Mouse (Mus musculus): ENCODE results near the gene 2200002J24Rik.
A peak's percentile ranks its signal among the peaks of the same experiment; 100 is the strongest.
"Not testable (repeated sequence)": the region's sequence is repeated elsewhere in the genome, so short reads cannot be mapped to it uniquely, and the experiment has no call there.

2200002J24Rik gene

DNA sequence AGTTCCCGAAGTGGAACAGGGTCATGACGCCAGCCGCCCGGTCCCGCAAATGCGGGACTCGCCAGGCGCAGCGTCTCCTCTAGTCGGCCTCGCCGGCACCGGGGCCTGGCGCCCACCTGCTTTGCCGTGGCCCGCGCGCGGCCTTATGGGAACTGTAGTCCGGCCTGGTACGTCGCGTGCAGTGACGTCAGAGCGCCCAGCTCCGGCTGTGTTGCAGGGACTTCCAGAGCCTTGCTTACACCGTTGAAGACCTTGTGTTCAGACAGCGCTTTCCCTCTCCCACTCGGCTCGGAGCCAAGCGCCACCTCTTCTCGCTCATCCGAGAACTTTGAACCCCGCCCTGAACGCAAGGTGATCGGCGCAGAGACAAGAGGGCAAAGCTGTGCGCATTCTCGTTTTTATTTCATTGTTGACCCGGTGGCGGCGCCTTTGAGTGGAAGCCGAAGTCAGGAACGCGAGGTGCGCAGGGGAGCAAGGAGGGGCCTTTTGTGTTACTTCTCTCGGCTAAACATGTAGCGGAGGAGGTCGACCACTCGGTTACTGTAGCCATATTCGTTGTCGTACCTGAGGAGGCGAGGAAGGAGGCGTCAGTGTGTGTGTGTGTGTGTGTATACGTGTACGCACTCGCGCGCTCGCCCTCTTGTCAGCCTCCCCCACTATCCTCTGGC, 30.8 kb downstream of the 2200002J24Rik start, which contains the start of gene Tmem147:
Gene Tmem147 (minus strand): TSS at position 145 of the 668 bp plus-strand sequence.
- peak; percentile 92 for DNase-seq

GRCm38 (mm10) chr7:30730064-30730722, 31.5 kb downstream of the 2200002J24Rik start:
- DNase-seq = not testable (repeated sequence)

DNA sequence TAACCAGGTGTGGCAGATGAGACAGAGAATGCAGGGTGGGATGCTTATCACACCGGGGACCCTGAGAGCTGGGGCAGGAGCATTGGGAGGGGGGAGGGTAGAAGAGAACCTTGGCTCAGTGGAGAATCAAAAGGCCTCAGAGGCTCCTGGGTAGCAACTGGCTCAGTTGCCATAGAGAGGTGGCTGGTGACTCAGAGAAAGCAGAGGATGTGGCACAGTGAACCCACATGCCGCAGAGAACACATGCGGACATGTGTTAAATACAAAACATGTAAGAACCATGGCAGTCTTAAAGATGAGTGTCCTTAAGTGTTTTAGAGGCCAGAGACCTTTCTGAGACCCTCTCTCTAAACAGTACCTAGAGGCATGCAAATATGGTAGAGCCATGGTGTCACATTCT, 37.5 kb downstream of the 2200002J24Rik start:
- no peak for DNase-seq

DNA sequence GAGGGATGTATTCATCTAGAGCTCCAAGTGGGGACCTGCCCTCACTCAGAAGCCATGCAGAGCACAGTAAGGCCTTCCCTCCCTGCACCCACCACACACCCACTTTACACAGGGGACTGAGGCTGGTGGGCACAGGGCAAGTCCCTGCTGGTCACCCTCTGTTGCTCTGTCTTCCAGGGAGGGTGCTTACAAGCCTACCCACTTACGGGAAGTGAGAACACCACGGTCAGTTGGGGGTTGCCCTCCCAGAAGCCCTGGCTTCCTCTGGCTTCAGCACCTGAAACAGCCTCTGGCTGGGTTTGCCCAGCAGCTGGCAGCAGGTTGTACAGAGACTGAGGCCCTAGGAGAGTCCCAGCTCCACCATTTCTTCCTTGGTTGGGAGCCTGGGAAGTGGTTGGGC, 43.8 kb downstream of the 2200002J24Rik start:
- DNase-seq = not testable (repeated sequence)

DNA sequence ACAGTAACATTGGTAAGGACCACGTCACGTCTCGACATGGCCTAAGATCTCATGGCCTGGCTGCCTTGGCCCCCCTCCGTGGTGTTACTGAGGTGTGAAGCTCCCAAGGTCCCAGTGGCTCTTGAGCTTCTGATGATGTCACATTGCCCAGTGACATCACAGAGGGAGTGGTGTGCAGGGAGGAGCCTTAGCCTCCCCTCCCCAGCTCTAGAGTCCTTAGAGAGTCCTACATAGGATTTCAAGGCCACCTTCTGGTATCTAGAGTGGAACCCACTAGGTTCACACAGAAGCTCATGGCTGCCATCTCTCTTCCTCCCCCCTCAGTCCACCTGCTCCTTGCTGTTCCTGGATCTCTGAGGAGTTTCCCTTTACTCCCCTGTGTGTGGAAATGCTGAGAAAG, 44.9 kb downstream of the 2200002J24Rik start, which contains the start of gene Gapdhs:
Gene Gapdhs (minus strand): TSS at position 65 of the 400 bp plus-strand sequence.
- not testable (repeated sequence) for DNase-seq

DNA sequence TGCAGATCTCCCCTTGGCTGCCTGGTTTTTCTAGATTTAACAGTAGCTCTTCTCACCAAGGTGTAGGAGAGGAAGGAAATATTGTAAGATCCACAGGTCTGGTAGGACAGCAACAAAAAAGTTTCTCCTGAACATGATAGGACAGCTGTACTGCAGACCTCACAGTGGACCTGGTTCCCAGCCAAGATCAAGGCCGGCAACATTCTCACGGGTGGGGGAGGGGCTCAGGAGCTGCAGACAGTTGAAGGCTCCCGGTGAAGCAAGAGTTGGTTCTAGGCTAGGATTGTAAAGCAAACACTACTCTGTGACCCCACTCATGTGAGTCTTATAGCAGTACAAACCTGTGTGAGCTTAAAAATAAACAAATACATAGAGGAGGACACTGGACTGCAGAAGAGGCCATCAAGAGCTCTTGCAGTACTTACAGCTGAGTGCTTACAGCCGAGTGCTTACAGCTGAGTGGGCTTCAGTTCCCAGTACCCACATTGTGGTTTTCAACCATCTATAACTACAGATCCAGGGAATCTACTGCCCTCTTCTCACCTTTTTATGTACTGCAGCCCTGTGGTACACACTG, 45.4 kb downstream of the 2200002J24Rik start:
- DNase-seq = no peak

DNA sequence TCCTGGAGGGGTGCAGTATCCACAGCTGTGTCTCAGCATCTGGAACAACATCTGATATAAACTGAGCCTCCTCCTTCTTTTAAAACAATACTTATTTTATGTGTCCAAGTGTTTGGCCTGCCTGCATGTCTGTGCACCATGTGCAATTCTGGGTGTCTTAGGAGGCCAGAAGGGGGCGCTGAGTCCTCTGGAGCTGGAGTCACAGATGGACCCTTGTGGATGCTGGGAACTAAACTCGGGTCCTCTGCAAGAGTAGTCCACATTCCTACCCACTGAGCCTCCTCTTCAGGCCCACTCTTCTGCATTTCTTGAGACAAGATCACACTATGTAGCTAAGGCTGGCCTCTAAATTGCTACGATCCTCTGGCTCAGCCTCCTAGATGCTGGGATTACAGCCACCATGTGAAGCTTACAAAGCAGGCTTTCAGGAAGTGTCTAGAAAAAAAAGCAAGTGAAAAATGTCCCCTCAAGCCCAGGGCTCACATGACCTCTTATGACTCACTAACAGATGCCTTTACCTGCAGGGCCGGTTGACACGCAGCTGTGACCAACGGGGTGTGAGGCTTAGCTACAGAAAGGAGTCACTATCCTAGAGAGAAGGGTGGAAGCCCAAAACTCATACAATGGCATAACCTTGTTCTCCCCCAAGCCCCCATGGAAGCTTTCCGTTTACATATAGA, 48.9 kb downstream of the 2200002J24Rik start:
- DNase-seq = no peak
